Mouse (Mus musculus): ENCODE measurements around the gene Scyl2.

DNA sequence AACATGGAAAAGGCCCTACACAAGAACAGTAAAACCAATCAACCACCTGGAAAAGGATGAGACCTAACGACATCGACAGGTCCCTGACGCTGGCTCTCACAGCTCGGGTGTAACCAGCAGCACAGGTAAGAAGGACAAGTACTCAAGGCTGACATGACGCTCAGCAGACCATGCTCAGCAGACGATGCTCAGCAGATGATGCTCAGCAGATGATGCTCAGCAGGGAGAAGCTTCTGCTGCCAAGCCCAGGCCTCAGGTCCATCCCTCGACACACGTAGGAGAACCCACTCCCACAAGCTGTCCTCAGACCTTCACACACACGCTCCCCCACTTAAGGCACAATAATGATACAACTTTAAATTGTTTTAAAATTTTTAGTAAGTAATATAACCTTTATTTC is 20.4 kb downstream of the Scyl2 start:
- TF ChIP-seq CTCF (IDR thresholded peaks at IDR 0.05; ENCODE audit: low read depth, low read length) (no peak), EP300 (IDR thresholded peaks at IDR 0.05; ENCODE audit: insufficient read depth, low read depth, low read length) (no peak)

Measured in ES-Bruce4 (cell line).